Mouse (Mus musculus) frontal cortex, postnatal 14 days (tissue): ENCODE measurements around the gene Slc6a9.

ENCODE experiments used
- DNase-seq, 2 experiments: peaks; one replicate each; pipeline ENCODE4 v3.0.0; 2022; ENCODE audit warnings: low spot score in 2 of 2

Gene Slc6a9

DNA sequence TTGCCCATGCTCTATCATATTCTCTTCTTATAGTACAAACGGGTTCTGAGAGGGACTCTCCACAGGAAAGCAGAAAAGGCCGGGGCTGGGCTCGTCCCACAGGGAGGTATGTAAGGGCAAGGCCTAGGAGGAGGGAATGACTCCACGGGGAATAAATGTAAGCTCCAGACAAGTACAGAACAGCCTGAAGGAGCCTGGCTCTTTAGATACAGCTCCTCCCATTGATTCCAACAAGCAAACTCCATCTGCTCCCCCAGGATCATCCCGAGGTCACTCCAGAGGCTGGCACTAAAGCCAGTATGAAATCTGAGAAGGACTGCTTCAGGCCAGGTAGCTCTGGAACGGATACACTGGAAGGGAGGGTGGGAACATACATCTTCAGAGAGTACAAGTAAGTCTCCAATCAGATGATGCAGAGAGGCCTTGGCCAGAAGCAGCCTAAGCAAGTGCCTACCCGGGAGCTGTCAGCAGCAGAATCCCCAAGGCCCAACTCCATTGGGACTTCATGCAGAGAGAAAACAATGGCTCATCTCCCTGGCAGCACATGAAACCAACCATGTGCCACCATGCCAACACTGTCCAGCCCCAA is 78.5 kb downstream of the Slc6a9 start:
- no peak for DNase-seq

- DNase-seq = no peak
These were observed 79.1 kb downstream of the Slc6a9 start for GRCm38 (mm10) chr4:117913421-117913820.

- DNase-seq = no peak
These were observed 79.7 kb downstream of the Slc6a9 start for GRCm38 (mm10) chr4:117914031-117914430.

GRCm38 (mm10) chr4:117914591-117915442 is 80.5 kb downstream of the Slc6a9 start, which contains the start of gene Ipo13:
Ipo13 (minus strand) TSS chr4:117914999.
- peak; percentile 88 for DNase-seq

GRCm38 (mm10) chr4:117915489-117916105 is 81.3 kb downstream of the Slc6a9 start:
- no peak for DNase-seq

- no peak for DNase-seq
These were observed 82.1 kb downstream of the Slc6a9 start for GRCm38 (mm10) chr4:117916386-117916785.

DNA sequence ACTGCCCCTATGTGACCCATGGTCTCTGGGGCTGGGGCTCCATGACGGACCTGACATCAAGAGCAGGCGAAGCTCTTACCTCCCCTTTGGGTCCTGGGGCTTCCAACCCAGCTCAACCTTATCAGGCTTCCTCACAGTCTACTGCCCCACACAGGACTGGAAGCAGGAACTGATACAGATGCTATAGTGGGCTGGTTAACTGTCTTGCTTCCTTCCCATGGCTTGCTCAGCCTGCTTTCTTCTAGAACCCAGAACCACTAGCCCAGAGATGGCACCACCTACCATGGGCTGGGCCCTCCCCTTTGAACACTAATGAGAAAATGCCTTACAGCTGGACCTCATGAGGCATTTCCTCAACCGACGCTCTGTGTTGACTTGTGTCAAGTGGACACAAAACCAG is 83.1 kb downstream of the Slc6a9 start:
- no peak for DNase-seq

GRCm38 (mm10) chr4:117917847-117918246 is 83.5 kb downstream of the Slc6a9 start:
- no peak for DNase-seq

DNA sequence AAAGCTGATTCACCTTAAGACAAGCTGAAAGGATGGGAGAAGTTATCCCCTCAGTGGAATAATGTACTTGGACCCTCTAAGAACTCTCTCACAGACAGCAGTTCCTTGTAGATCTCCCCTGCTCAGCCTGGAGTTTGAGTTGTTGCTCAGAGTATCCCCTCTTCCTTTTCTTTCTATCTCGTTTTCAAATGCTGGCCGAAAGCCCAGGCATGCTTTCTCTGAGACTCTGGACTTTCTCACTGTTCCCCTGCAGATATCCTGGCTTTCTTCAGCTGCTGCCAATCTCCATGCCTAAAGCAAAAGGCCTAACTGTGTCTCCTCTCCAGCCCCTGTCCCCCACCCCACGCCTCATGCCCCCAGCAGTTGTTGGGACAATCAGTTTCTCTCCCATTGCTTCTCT is 84.0 kb downstream of the Slc6a9 start:
- no peak for DNase-seq

- no peak for DNase-seq
These were observed 84.5 kb downstream of the Slc6a9 start for GRCm38 (mm10) chr4:117918762-117919161.

- DNase-seq = no peak
These were observed 87.1 kb downstream of the Slc6a9 start for GRCm38 (mm10) chr4:117921358-117921757.

- no peak for DNase-seq
These were observed 89.1 kb downstream of the Slc6a9 start for GRCm38 (mm10) chr4:117923450-117923849.
